ENCODE assay signal across 13 mouse cellular contexts in genomic region chr4:85741825-85742391, GRCm38 (mm10).
A peak's percentile ranks its signal among the peaks of the same experiment; 100 is the strongest.
DNase-seq lines count a peak whose midpoint lies in the region; ATAC-seq and TF ChIP-seq lines count a peak whose summit lies in the region.
"Had no signal": no experiment of that assay in that cellular context is flagged by ENCODE, and none has a peak within 500 bp of the region (broad histone marks: within the 10 kb centered on the region; RNA-seq: fewer than 3 reads in every experiment).

No protein-coding gene starts in this region.

- H3K27me3 ChIP-seq in kidney, postnatal 0 days (ENCODE audit: insufficient read depth, low read length) = no peaks in the 10 kb centered on the region
- peaks cover 15% of the 10 kb centered on the region for H3K27me3 ChIP-seq in forebrain, embryonic 11.5 days (ENCODE audit: control insufficient read depth, insufficient read depth, low read length)
- H3K27me3 ChIP-seq in lung, embryonic 15.5 days = no peaks in the 10 kb centered on the region
- H3K27me3 ChIP-seq: limb, embryonic 15.5 days; Patski had no signal

- no peak for TF ChIP-seq CTCF in kidney, postnatal 0 days (IDR thresholded peaks at IDR 0.05; ENCODE audit: low read depth)
- TF ChIP-seq CTCF in brain, embryonic 14.5 days (IDR thresholded peaks at IDR 0.05; ENCODE audit: borderline replicate concordance, extremely low read depth, insufficient read depth, insufficient read length) = no peak

- no peak overlapping the region for H3K4me3 ChIP-seq in kidney, postnatal 0 days (replicated peaks; ENCODE audit: low read depth, low read length)
- H3K4me3 ChIP-seq in forebrain, embryonic 11.5 days (ENCODE audit: low read depth, low read length) = no peak overlapping the region
- no peak overlapping the region for H3K4me3 ChIP-seq in lung, embryonic 15.5 days
- H3K4me3 ChIP-seq: heart, adult 2 months; limb, embryonic 15.5 days had no signal

- H3K27ac ChIP-seq in kidney, postnatal 0 days = no peak overlapping the region
- H3K27ac ChIP-seq in forebrain, embryonic 11.5 days (ENCODE audit: low read depth, low read length) = peak overlapping the region; percentile 25; the same call in 1 of the 2 replicates
- H3K27ac ChIP-seq in lung, embryonic 15.5 days = peak overlapping the region; percentile 71
- H3K27ac ChIP-seq: heart, adult 2 months; limb, embryonic 15.5 days had no signal

- intact Hi-C loops in gastrocnemius, postnatal 14 days (cut with DNase I; ENCODE audit: low total_unique reads) = no loop called here

- H3K36me3 ChIP-seq in kidney, postnatal 0 days (ENCODE audit: insufficient read depth, low read length) = no peaks in the 10 kb centered on the region
- H3K36me3 ChIP-seq in forebrain, embryonic 11.5 days (ENCODE audit: control insufficient read depth, insufficient read depth, low read length) = no peaks in the 10 kb centered on the region
- no peaks in the 10 kb centered on the region for H3K36me3 ChIP-seq in lung, embryonic 15.5 days
- H3K36me3 ChIP-seq: limb, embryonic 15.5 days had no signal

- no peak overlapping the region for H3K9ac ChIP-seq in kidney, postnatal 0 days (ENCODE audit: low read depth, low read length)
- no peak overlapping the region for H3K9ac ChIP-seq in forebrain, embryonic 11.5 days (ENCODE audit: low read length)
- H3K9ac ChIP-seq in lung, embryonic 15.5 days = no peak overlapping the region
- H3K9ac ChIP-seq: limb, embryonic 15.5 days had no signal

- DNase-seq in kidney, postnatal 0 days (ENCODE audit: low spot score) = peak; percentile 64
- no peak for DNase-seq in kidney, adult 8-10 months
- peak; percentile 82 for DNase-seq in brain, embryonic 14.5 days (ENCODE audit: low read depth)
- DNase-seq in forebrain, embryonic 11.5 days (ENCODE audit: low spot score) = peak; percentile 56
- no peak for DNase-seq in gastrocnemius, postnatal 14 days
- DNase-seq in layer of hippocampus, adult 9-10 months (ENCODE audit: low spot score) = no peak
- no peak for DNase-seq in ovary, postnatal 36 days (ENCODE audit: low spot score)
- DNase-seq: adrenal gland, postnatal 10 days; cerebellum, adult 11 months; heart, adult 2 months had no signal

- 14% methylated on average over 3 of the region's 3 CpGs for WGBS in kidney, postnatal 0 days
- WGBS in forebrain, embryonic 11.5 days = 2% methylated on average over 3 of the region's 3 CpGs
- 7% methylated on average over 3 of the region's 3 CpGs for WGBS in lung, embryonic 15.5 days

- TF ChIP-seq POLR2A in brain, embryonic 14.5 days (IDR thresholded peaks at IDR 0.05; ENCODE audit: borderline replicate concordance, extremely low read depth, insufficient read depth, insufficient read length, poor library complexity, severe bottlenecking) = no peak

- no peak overlapping the region for H3K4me2 ChIP-seq in kidney, postnatal 0 days (ENCODE audit: low read length)
- H3K4me2 ChIP-seq in forebrain, embryonic 11.5 days (ENCODE audit: low read depth, low read length, severe bottlenecking) = no peak overlapping the region
- peak overlapping the region; percentile 2; the same call in 1 of the 2 replicates for H3K4me2 ChIP-seq in lung, embryonic 15.5 days
- H3K4me2 ChIP-seq: limb, embryonic 15.5 days had no signal

- no peaks in the 10 kb centered on the region for H3K9me3 ChIP-seq in kidney, postnatal 0 days (replicated peaks; ENCODE audit: low read length)
- no peaks in the 10 kb centered on the region for H3K9me3 ChIP-seq in forebrain, embryonic 11.5 days (ENCODE audit: control insufficient read depth, low read length)
- no peaks in the 10 kb centered on the region for H3K9me3 ChIP-seq in lung, embryonic 15.5 days
- H3K9me3 ChIP-seq: limb, embryonic 15.5 days had no signal

- 0 out of 2 replicates have a peak, but pooled peaks cover 4% of the 10 kb centered on the region for H3K4me1 ChIP-seq in kidney, postnatal 0 days (replicated peaks; ENCODE audit: insufficient read depth, low read length)
- H3K4me1 ChIP-seq in forebrain, embryonic 11.5 days (replicated peaks; ENCODE audit: control insufficient read depth, insufficient read depth, low read length) = no peaks in the 10 kb centered on the region; the same call in 1 of the 2 replicates
- H3K4me1 ChIP-seq in lung, embryonic 15.5 days = peaks cover 14% of the 10 kb centered on the region; the same call in 1 of the 2 replicates
- H3K4me1 ChIP-seq: limb, embryonic 15.5 days had no signal

- ATAC-seq in kidney, postnatal 0 days (replicated peaks; ENCODE audit: low FRiP score, low read depth) = no peak
- ATAC-seq in forebrain, embryonic 11.5 days (replicated peaks; ENCODE audit: low FRiP score) = peak; percentile 91
- ATAC-seq in lung, embryonic 15.5 days (ENCODE audit: borderline replicate concordance, extremely low read depth, low FRiP score, low TSS enrichment) = peak; percentile 69
- ATAC-seq: Patski had no signal

Comparison
In these comparisons a context has a peak if more than half of its experiments do, and no peak if none do; other contexts are left out.
1. DNase-seq: peak in kidney, postnatal 0 days (single experiment), brain, embryonic 14.5 days (single experiment) and forebrain, embryonic 11.5 days (single experiment); none in kidney, adult 8-10 months (0 of 2), gastrocnemius, postnatal 14 days (single experiment), layer of hippocampus, adult 9-10 months (single experiment) and ovary, postnatal 36 days (single experiment).